In genomic region chr1:37711596-37712356, GRCm38 (mm10) we compare ENCODE assay signal across 31 mouse cellular contexts. TPM values are rescaled to one million over a fixed set of nuclear protein-coding genes. Genes with fewer than 3 reads are reported as not detected.
DNase-seq lines count a peak whose midpoint lies in the region; ATAC-seq and TF ChIP-seq lines count a peak whose summit lies in the region.
"Had no signal": no experiment of that assay in that cellular context is flagged by ENCODE, and none has a peak within 500 bp of the region (broad histone marks: within the 10 kb centered on the region; RNA-seq: fewer than 3 reads in every experiment).

No protein-coding gene starts in this region.

- no peaks in the 10 kb centered on the region for H3K27me3 ChIP-seq in stomach, embryonic 16.5 days (ENCODE audit: control insufficient read depth, insufficient read depth, low read length)
- H3K27me3 ChIP-seq in forebrain, embryonic 12.5 days, result 0 out of 2 replicates have a peak, but pooled peaks cover 2% of the 10 kb centered on the region
- H3K27me3 ChIP-seq: CH12.LX; forebrain, embryonic 13.5 days; heart, embryonic 13.5 days; hindbrain, embryonic 12.5 days; hindbrain, embryonic 15.5 days had no signal

- 83% methylated on average over 10 of the region's 10 CpGs for whole genome bisulfite sequencing in olfactory bulb, adult 2 months
- 80% methylated on average over 10 of the region's 10 CpGs for WGBS in stomach, embryonic 16.5 days
- 93% methylated on average over 10 of the region's 10 CpGs for WGBS in forebrain, embryonic 12.5 days

- peaks cover 49% of the 10 kb centered on the region for H3K4me1 ChIP-seq in olfactory bulb, adult 2 months (ENCODE audit: control insufficient read depth, insufficient read depth, low read length)
- no peaks in the 10 kb centered on the region; the same call in 1 of the 2 replicates for H3K4me1 ChIP-seq in stomach, embryonic 16.5 days (ENCODE audit: control insufficient read depth, insufficient read depth, low read length)
- H3K4me1 ChIP-seq in forebrain, embryonic 12.5 days, result no peaks in the 10 kb centered on the region
- H3K4me1 ChIP-seq: embryonic facial prominence, embryonic 10.5 days; embryonic facial prominence, embryonic 13.5 days; forebrain, embryonic 13.5 days; heart, embryonic 10.5 days; heart, embryonic 13.5 days; hindbrain, embryonic 12.5 days; hindbrain, embryonic 15.5 days had no signal

- no peak for ATAC-seq in stomach, embryonic 16.5 days (ENCODE audit: insufficient read depth, low FRiP score)
- ATAC-seq in forebrain, embryonic 12.5 days (ENCODE audit: low FRiP score), result no peak
- ATAC-seq: forebrain, embryonic 13.5 days; forebrain, embryonic 16.5 days had no signal

- H3K27ac ChIP-seq in layer of hippocampus, adult 2 months, result peak overlapping the region; percentile 99
- peak overlapping the region; percentile 31; the same call in 1 of the 2 replicates for H3K27ac ChIP-seq in olfactory bulb, adult 2 months (ENCODE audit: insufficient read depth, low read depth, low read length)
- peak overlapping the region; percentile 54 for H3K27ac ChIP-seq in stomach, embryonic 16.5 days (ENCODE audit: low read length)
- no peak overlapping the region for H3K27ac ChIP-seq in forebrain, embryonic 12.5 days
- H3K27ac ChIP-seq: embryonic facial prominence, embryonic 10.5 days; embryonic facial prominence, embryonic 13.5 days; forebrain, embryonic 13.5 days; heart, adult 2 months; heart, embryonic 10.5 days; heart, embryonic 13.5 days; hindbrain, embryonic 12.5 days; hindbrain, embryonic 15.5 days had no signal

- TF ChIP-seq CTCF in layer of hippocampus, adult 2 months (conservative IDR thresholded peaks at IDR 0.05), result no peak
- TF ChIP-seq CTCF in olfactory bulb, adult 2 months (IDR thresholded peaks at IDR 0.05; ENCODE audit: insufficient read depth, low read depth, low read length), result no peak

- no peak for DNase-seq in layer of hippocampus, adult 2 months (ENCODE audit: low spot score in 2 of 2)
- no peak for DNase-seq in layer of hippocampus, postnatal 25 days (ENCODE audit: extremely low spot score in 1 of 2, low spot score in 1 of 2)
- DNase-seq in Muller cell, postnatal 12 days (ENCODE audit: inconsistent ontology term), result peak; percentile 48
- no peak for DNase-seq in adrenal gland, postnatal 14 days
- no peak for DNase-seq in spleen, postnatal 14 days (ENCODE audit: low spot score in 2 of 2)
- DNase-seq: adrenal gland, postnatal 10 days; B cell, adult 2 months; cerebellum, adult 11 months; cerebellum, adult 2 months; cerebellum, adult 9-11 months; cerebellum, postnatal 36 days; embryo, embryonic 11 days; gastrocnemius, postnatal 10 days; gastrocnemius, postnatal 36 days; heart, adult 2 months; heart, postnatal 14 days had no signal

- TF ChIP-seq POLR2A in olfactory bulb, adult 2 months (IDR thresholded peaks at IDR 0.05; ENCODE audit: insufficient read depth, low read depth, low read length), result no peak

- no peak overlapping the region for H3K9ac ChIP-seq in stomach, embryonic 16.5 days (ENCODE audit: low read length)
- no peak overlapping the region for H3K9ac ChIP-seq in forebrain, embryonic 12.5 days
- H3K9ac ChIP-seq: embryonic facial prominence, embryonic 13.5 days; forebrain, embryonic 13.5 days; heart, embryonic 13.5 days; hindbrain, embryonic 12.5 days; hindbrain, embryonic 15.5 days had no signal

- H3K9me3 ChIP-seq in stomach, embryonic 16.5 days (replicated peaks; ENCODE audit: control insufficient read depth, low read length), result no peaks in the 10 kb centered on the region
- no peaks in the 10 kb centered on the region for H3K9me3 ChIP-seq in forebrain, embryonic 12.5 days
- H3K9me3 ChIP-seq: embryonic facial prominence, embryonic 10.5 days; forebrain, embryonic 13.5 days; G1E; heart, embryonic 10.5 days; heart, embryonic 13.5 days; hindbrain, embryonic 12.5 days; hindbrain, embryonic 15.5 days had no signal

- no peak overlapping the region; the same call in 1 of the 2 replicates for H3K4me3 ChIP-seq in layer of hippocampus, adult 2 months
- H3K4me3 ChIP-seq in olfactory bulb, adult 2 months (ENCODE audit: insufficient read depth, low read depth, low read length), result no peak overlapping the region
- no peak overlapping the region for H3K4me3 ChIP-seq in stomach, embryonic 16.5 days (replicated peaks; ENCODE audit: low read length)
- no peak overlapping the region for H3K4me3 ChIP-seq in forebrain, embryonic 12.5 days (replicated peaks)
- H3K4me3 ChIP-seq: embryonic facial prominence, embryonic 10.5 days; embryonic facial prominence, embryonic 13.5 days; erythroblast, embryonic 14.5 days; forebrain, embryonic 13.5 days; heart, adult 2 months; heart, embryonic 10.5 days; heart, embryonic 13.5 days; hindbrain, embryonic 12.5 days; hindbrain, embryonic 15.5 days had no signal

- H3K36me3 ChIP-seq in stomach, embryonic 16.5 days (ENCODE audit: control insufficient read depth, insufficient read depth, low read length), result no peaks in the 10 kb centered on the region
- no peaks in the 10 kb centered on the region for H3K36me3 ChIP-seq in forebrain, embryonic 12.5 days (replicated peaks)
- H3K36me3 ChIP-seq: embryonic facial prominence, embryonic 10.5 days; embryonic facial prominence, embryonic 13.5 days; G1E; heart, embryonic 10.5 days; heart, embryonic 13.5 days; hindbrain, embryonic 12.5 days; hindbrain, embryonic 15.5 days had no signal

- H3K4me2 ChIP-seq in stomach, embryonic 16.5 days (ENCODE audit: low read depth, low read length), result no peak overlapping the region
- H3K4me2 ChIP-seq in forebrain, embryonic 12.5 days, result no peak overlapping the region
- H3K4me2 ChIP-seq: embryonic facial prominence, embryonic 13.5 days; forebrain, embryonic 13.5 days; heart, embryonic 13.5 days; hindbrain, embryonic 12.5 days; hindbrain, embryonic 15.5 days had no signal

RNA-seq across cellular contexts. Expression of gene 2010300C02Rik, which starts 8.1 kb away (rescaled TPM):
- 100 to 1,000 TPM; 399 to 415 TPM for total RNA-seq in layer of hippocampus, adult 2 months (2021)
- total RNA-seq in layer of hippocampus, postnatal 25 days (2021), result 100 to 1,000 TPM; 377 to 428 TPM
- not detected in 2 replicates for polyA plus RNA-seq in olfactory bulb, adult 2 months (2012; ENCODE audit: insufficient read depth, insufficient read length, low replicate concordance, missing spikeins)
- 10.3 and 11.9 TPM in 2 replicates for polyA plus RNA-seq in stomach, embryonic 16.5 days (2015; fragmentation: Nextera tagmentation; extraction: Ambion mirVana)
- 3.1 and 3.2 TPM in 2 replicates for total RNA-seq in adrenal gland, postnatal 14 days (2021)
- 1.1 and 1.5 TPM in 2 replicates for polyA plus RNA-seq in forebrain, embryonic 12.5 days (2016; fragmentation: Nextera tagmentation; extraction: Ambion mirVana)
- total RNA-seq: granulocyte monocyte progenitor cell, adult 5-6 weeks had no signal
- polyA plus RNA-seq: G1E had no signal

Comparison
In these comparisons a context has a peak if more than half of its experiments do, and no peak if none do; other contexts are left out.
1. RNA of gene 2010300C02Rik, which starts 8.1 kb away (total RNA-seq): 377 to 428 TPM in layer of hippocampus, postnatal 25 days and 399 to 415 TPM in layer of hippocampus, adult 2 months; 3.1 to 3.2 TPM in adrenal gland, postnatal 14 days; every median in the first group is over 10 times any median in the second.